Mouse (Mus musculus) limb, embryonic 14.5 days (tissue): ENCODE measurements around the gene Musk. TPM values are rescaled to one million over a fixed set of nuclear protein-coding genes. Genes with fewer than 3 reads are reported as not detected.
A peak's percentile ranks its signal among the peaks of the same experiment; 100 is the strongest.

Source experiments
- ATAC-seq: fragments of 200-750 bp; cut with Nextera tagmentation; 2 replicates; pipeline ENCODE4 v1.8.0; 2017; ENCODE audit warnings: low read depth, moderate number of reproducible peaks, moderate TSS enrichment; ENCODE audit not compliant: low FRiP score
- DNase-seq: peaks from one replicate; pipeline ENCODE4 v3.0.0-alpha.2; 2015; ENCODE audit warnings: low spot score
- H3K27ac ChIP-seq: fragments of 300-500 bp; sonication (generic); replicated peaks from 2 replicates; pipeline ENCODE4 v1.5.1; 2014; ENCODE audit warnings: low read depth, mild to moderate bottlenecking, low read length, moderate library complexity, mixed read lengths
- H3K27me3 ChIP-seq: fragments of 300-500 bp; sonication (generic); 2 replicates; pipeline ENCODE4 v1.6.1; 2014; ENCODE audit warnings: low read length, mixed read lengths; ENCODE audit not compliant: control insufficient read depth, insufficient read depth
- H3K36me3 ChIP-seq: fragments of 300-500 bp; sonication (generic); 2 replicates; pipeline ENCODE4 v1.6.1; 2014; ENCODE audit warnings: mild to moderate bottlenecking, low read length, moderate library complexity, mixed read lengths; ENCODE audit not compliant: control insufficient read depth, insufficient read depth
- H3K4me1 ChIP-seq: fragments of 300-500 bp; sonication (generic); 2 replicates; pipeline ENCODE4 v1.6.1; 2014; ENCODE audit warnings: antibody characterized with exemption, low read length, mixed read lengths; ENCODE audit not compliant: control insufficient read depth, insufficient read depth
- H3K4me2 ChIP-seq: fragments of 300-500 bp; sonication (generic); replicated peaks from 2 replicates; pipeline ENCODE4 v1.6.1; 2014; ENCODE audit warnings: low read depth, mild to moderate bottlenecking, low read length, moderate library complexity; ENCODE audit not compliant: severe bottlenecking
- H3K4me3 ChIP-seq: fragments of 300-500 bp; sonication (generic); replicated peaks from 2 replicates; pipeline ENCODE4 v1.5.1; 2014; ENCODE audit warnings: low read length
- H3K9ac ChIP-seq: fragments of 300-500 bp; sonication (generic); 2 replicates; pipeline ENCODE4 v1.6.1; 2014; ENCODE audit warnings: mild to moderate bottlenecking, low read depth, low read length, moderate library complexity; ENCODE audit not compliant: severe bottlenecking
- H3K9me3 ChIP-seq: fragments of 300-500 bp; sonication (generic); 2 replicates; pipeline ENCODE4 v1.6.1; 2016; ENCODE audit warnings: low read length; ENCODE audit not compliant: control insufficient read depth
- POLR2A ChIP-seq: fragments of 200-500 bp; IDR thresholded peaks from 2 replicates; pipeline ENCODE4 v1.8.0; 2012; ENCODE audit warnings: inconsistent platforms, mild to moderate bottlenecking, moderate library complexity, borderline replicate concordance; ENCODE audit not compliant: insufficient read depth, insufficient read length; ENCODE audit errors: extremely low read depth
- WGBS: fragments of 180-500 bp; shearing (Covaris S2); extraction: QIAGEN DNeasy Blood & Tissue Kit; methylation state at CpG from one replicate; pipeline ENCODE4 v1.1.7; 2014; 5-methylcytosine and 5-hydroxymethylcytosine counted together
- polyA plus RNA-seq, 2 experiments: library from polyadenylated mRNA; depleted of rRNA in 1 of 2; stranded (reverse) in 1 of 2; unstranded in 1 of 2; fragments of >200 nt; fragmentation: Nextera tagmentation in 1 of 2; extraction: Ambion mirVana in 1 of 2; gene quantifications; 2 replicates each; pipeline versions ENCODE4 v1.2.1 to v1.2.3; 2012 to 2014

Musk gene
- polyA plus RNA-seq, 2 experiments, result 3.3 to 9.7 TPM

DNA sequence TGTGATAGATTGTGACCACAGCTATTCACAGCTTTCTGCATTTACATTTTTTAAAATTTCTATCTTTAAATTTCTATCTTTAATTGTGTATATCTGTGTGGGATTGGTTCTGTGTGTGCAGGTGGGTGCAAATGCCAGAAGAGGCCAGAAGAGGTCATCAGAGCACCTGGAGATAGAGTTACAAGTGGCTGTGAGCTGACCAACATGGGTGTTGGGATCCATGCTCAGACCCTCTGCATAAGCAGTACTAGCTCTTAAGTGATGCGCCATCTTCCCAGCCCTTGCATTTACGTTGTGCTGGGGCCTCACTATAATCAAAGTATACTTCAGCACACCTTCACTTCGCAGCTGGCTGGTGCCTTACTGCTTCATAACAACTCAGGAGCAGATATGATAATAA is 129.8 kb downstream of the Musk start:
- Histone ChIP-seq H3K27ac (no peak overlapping the region), H3K36me3 (no peaks in the 10 kb centered on the region), H3K4me3 (no peak overlapping the region), H3K9ac (no peak overlapping the region), H3K9me3 (peaks cover 3% of the 10 kb centered on the region; the same call in 1 of the 2 replicates), H3K4me2 (no peak overlapping the region), H3K27me3 (no peaks in the 10 kb centered on the region), H3K4me1 (peaks cover 8% of the 10 kb centered on the region; the same call in 1 of the 2 replicates)
- no peak for ATAC-seq
- TF ChIP-seq POLR2A, result no peak
- WGBS, result 90% methylated on average over 3 of the region's 3 CpGs
- DNase-seq, result no peak

DNA sequence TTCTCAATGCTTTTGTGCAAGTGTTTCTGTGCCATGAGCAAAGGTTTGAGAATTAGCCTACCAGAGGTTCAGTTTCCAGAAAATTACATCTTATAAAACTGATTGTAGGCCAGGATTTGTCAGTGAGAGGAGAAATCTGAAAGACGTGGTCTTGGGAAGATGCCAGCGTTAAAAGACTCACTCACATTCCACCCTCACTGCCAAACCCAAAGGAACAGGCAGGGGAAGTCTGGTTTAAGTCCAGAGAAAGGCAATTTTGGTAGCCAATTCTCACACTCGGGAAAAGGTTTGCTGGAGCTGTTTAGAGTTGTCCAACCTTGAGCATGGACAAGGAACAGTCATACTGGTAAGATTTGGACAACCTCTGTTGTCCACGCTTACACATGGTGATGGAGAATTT is 131.6 kb downstream of the Musk start:
- Histone ChIP-seq H3K4me1 (peaks cover 8% of the 10 kb centered on the region; the same call in 1 of the 2 replicates), H3K4me2 (no peak overlapping the region), H3K27ac (no peak overlapping the region; the same call in 1 of the 2 replicates), H3K27me3 (no peaks in the 10 kb centered on the region), H3K9me3 (peaks cover 3% of the 10 kb centered on the region; the same call in 1 of the 2 replicates), H3K4me3 (no peak overlapping the region), H3K9ac (no peak overlapping the region), H3K36me3 (no peaks in the 10 kb centered on the region)
- no peak for TF ChIP-seq POLR2A
- ATAC-seq, result no peak
- peak; percentile 81 for DNase-seq
- WGBS, result 42% methylated on average over 4 of the region's 4 CpGs

DNA sequence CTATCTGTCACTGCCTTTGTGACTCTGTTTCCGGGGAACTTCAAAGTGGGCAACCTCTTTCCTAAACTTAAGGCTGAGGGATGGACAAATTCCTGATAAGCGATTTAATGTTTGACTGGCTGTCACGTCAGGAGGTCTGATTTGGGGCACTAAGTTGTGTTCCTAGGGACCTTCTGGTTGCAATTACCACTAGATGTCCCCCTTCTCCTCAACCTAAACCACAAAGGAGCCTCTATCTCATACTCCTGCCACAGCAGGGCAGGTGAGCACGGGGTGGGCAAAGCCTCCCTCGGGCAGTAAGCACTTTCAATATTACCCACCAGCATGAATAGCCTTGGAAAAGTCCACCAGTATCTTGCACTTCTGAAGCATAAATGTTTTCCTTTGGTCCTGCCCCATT is 133.5 kb downstream of the Musk start:
- 40% methylated on average over 5 of the region's 5 CpGs for WGBS
- no peak for DNase-seq
- ATAC-seq, result no peak
- H3K9ac ChIP-seq, result no peak overlapping the region
- H3K4me2 ChIP-seq, result no peak overlapping the region
- no peak overlapping the region for H3K4me3 ChIP-seq
- peaks cover 11% of the 10 kb centered on the region for H3K4me1 ChIP-seq
- no peaks in the 10 kb centered on the region for H3K36me3 ChIP-seq
- H3K27ac ChIP-seq, result no peak overlapping the region
- TF ChIP-seq POLR2A, result no peak
- no peaks in the 10 kb centered on the region for H3K9me3 ChIP-seq
- no peaks in the 10 kb centered on the region for H3K27me3 ChIP-seq

DNA sequence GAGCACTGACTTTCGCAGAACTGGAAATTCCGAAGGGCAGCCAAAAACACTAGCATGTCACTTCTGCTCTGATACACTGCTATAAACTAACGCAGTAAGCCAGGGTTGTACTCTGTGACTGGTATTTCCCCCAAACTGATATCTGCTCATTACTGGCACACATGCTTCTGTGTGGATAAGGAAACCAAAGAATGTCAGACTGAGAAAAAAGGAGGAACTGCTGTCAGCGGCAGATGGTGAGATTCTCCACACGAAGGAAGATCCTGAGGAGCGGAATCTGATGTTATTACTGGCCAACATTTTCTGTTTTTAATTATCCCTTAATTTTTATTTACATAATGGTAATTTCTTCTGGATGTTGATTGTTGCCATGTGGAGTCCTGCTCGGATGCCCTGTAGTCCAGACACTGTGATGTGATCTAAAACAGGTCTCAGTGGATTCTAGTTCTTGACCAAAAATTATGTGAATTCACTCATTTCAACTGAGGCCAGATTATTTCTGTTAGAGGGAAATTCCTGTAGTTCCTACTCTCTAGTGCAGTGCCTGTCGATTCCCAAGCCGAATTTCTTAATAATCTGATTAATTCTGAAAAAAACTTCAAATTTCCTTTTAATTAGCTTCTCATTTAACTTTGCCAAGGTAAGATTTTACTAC is 137.6 kb downstream of the Musk start:
- DNase-seq (no peak), ATAC-seq (no peak)
- no peak overlapping the region for H3K27ac ChIP-seq
- no peak overlapping the region for H3K9ac ChIP-seq
- H3K4me2 ChIP-seq, result no peak overlapping the region
- H3K27me3 ChIP-seq, result no peaks in the 10 kb centered on the region
- H3K9me3 ChIP-seq, result no peaks in the 10 kb centered on the region
- H3K4me3 ChIP-seq, result no peak overlapping the region
- WGBS, result 45% methylated on average over 9 of the region's 9 CpGs
- H3K36me3 ChIP-seq, result no peaks in the 10 kb centered on the region
- no peak for TF ChIP-seq POLR2A
- H3K4me1 ChIP-seq, result peaks cover 3% of the 10 kb centered on the region; the same call in 1 of the 2 replicates

Other genes with a start within 250 kb of the Musk start
- gene Svep1, start 79.1 kb upstream of the Musk start, polyA plus RNA-seq (2012; rRNA removed), result 11.0 and 11.7 TPM in 2 replicates
- 7.7 and 8.2 TPM in 2 replicates for gene Svep1, start 79.1 kb upstream of the Musk start, polyA plus RNA-seq (2014; fragmentation: Nextera tagmentation; extraction: Ambion mirVana)